Mouse (Mus musculus): ENCODE measurements at regions not wholly inside any gene's neighbourhood (a gene's known extent, or its start where the extent isn't known, plus 50 kb on each side); places are given as distances from the start of the nearest gene placed in this dataset.
A peak's percentile ranks its signal among the peaks of the same experiment; 100 is the strongest.

GRCm38 (mm10) chr3:80385986-80386385 lies 416.6 kb downstream of the Gria2 start:
- no peaks in the 10 kb centered on the region for H3K36me3 ChIP-seq
- no peak for ATAC-seq (ENCODE audit: low FRiP score, low read depth)
- no peak overlapping the region for H3K4me2 ChIP-seq
- no peaks in the 10 kb centered on the region for H3K4me1 ChIP-seq (replicated peaks)
- WGBS: 88% methylated on average over 2 of the region's 2 CpGs
- H3K27me3 ChIP-seq: no peaks in the 10 kb centered on the region
- H3K9ac ChIP-seq: no peak overlapping the region
- H3K4me3 ChIP-seq: no peak overlapping the region
- no peaks in the 10 kb centered on the region for H3K9me3 ChIP-seq
- no peak overlapping the region for H3K27ac ChIP-seq (replicated peaks)

GRCm38 (mm10) chr3:80396240-80396639 lies 406.4 kb downstream of the Gria2 start:
- H3K27ac ChIP-seq (replicated peaks): no peak overlapping the region
- no peak overlapping the region for H3K4me3 ChIP-seq
- 46% methylated on average over 4 of the region's 4 CpGs for WGBS
- H3K4me1 ChIP-seq (replicated peaks): no peaks in the 10 kb centered on the region
- H3K27me3 ChIP-seq: no peaks in the 10 kb centered on the region
- H3K36me3 ChIP-seq: no peaks in the 10 kb centered on the region
- H3K9ac ChIP-seq: no peak overlapping the region
- 0 out of 2 replicates have a peak, but pooled peaks have one; percentile 42 for ATAC-seq (ENCODE audit: low FRiP score, low read depth)
- H3K4me2 ChIP-seq: no peak overlapping the region
- no peaks in the 10 kb centered on the region for H3K9me3 ChIP-seq

GRCm38 (mm10) chr3:80420453-80420852 lies 382.2 kb downstream of the Gria2 start:
- H3K4me1 ChIP-seq (replicated peaks): no peaks in the 10 kb centered on the region
- H3K4me2 ChIP-seq: no peak overlapping the region
- H3K4me3 ChIP-seq: no peak overlapping the region
- H3K27ac ChIP-seq (replicated peaks): no peak overlapping the region
- no peaks in the 10 kb centered on the region for H3K36me3 ChIP-seq
- WGBS: 76% methylated on average over 3 of the region's 3 CpGs
- ATAC-seq (ENCODE audit: low FRiP score, low read depth): no peak
- H3K9ac ChIP-seq: no peak overlapping the region
- H3K9me3 ChIP-seq: no peaks in the 10 kb centered on the region
- H3K27me3 ChIP-seq: no peaks in the 10 kb centered on the region

- ATAC-seq (ENCODE audit: low FRiP score, low read depth): no peak
- Histone ChIP-seq H3K27ac (replicated peaks) (no peak overlapping the region), H3K9ac (no peak overlapping the region), H3K9me3 (no peaks in the 10 kb centered on the region), H3K4me1 (replicated peaks) (no peaks in the 10 kb centered on the region), H3K36me3 (no peaks in the 10 kb centered on the region), H3K4me2 (no peak overlapping the region), H3K27me3 (no peaks in the 10 kb centered on the region), H3K4me3 (no peak overlapping the region)
- 94% methylated on average over 3 of the region's 3 CpGs for WGBS
Observed at GRCm38 (mm10) chr3:80421461-80421860, 381.2 kb downstream of the Gria2 start.

GRCm38 (mm10) chr3:80422106-80422505 lies 380.5 kb downstream of the Gria2 start:
- H3K27me3 ChIP-seq: no peaks in the 10 kb centered on the region
- no peak for ATAC-seq (ENCODE audit: low FRiP score, low read depth)
- H3K4me2 ChIP-seq: no peak overlapping the region
- H3K9ac ChIP-seq: no peak overlapping the region
- no peak overlapping the region for H3K4me3 ChIP-seq
- no peak overlapping the region for H3K27ac ChIP-seq (replicated peaks)
- H3K4me1 ChIP-seq (replicated peaks): no peaks in the 10 kb centered on the region
- WGBS: 77% methylated on average over 3 of the region's 3 CpGs
- no peaks in the 10 kb centered on the region for H3K9me3 ChIP-seq
- H3K36me3 ChIP-seq: no peaks in the 10 kb centered on the region

- no peak overlapping the region for H3K27ac ChIP-seq (replicated peaks)
- ATAC-seq (ENCODE audit: low FRiP score, low read depth): no peak
- H3K4me2 ChIP-seq: no peak overlapping the region
- no peaks in the 10 kb centered on the region for H3K27me3 ChIP-seq
- H3K4me3 ChIP-seq: no peak overlapping the region
- H3K9me3 ChIP-seq: no peaks in the 10 kb centered on the region
- no peaks in the 10 kb centered on the region for H3K36me3 ChIP-seq
- H3K4me1 ChIP-seq (replicated peaks): no peaks in the 10 kb centered on the region
- no peak overlapping the region for H3K9ac ChIP-seq
- WGBS: 75% methylated on average over 4 of the region's 4 CpGs
Observed at GRCm38 (mm10) chr3:80422646-80423045, 380.0 kb downstream of the Gria2 start.

Measured in hindbrain, embryonic 15.5 days (tissue).